Mouse (Mus musculus) cortical plate, adult 2 months (tissue): ENCODE results near the gene Fbxl16.

Source experiments
- CTCF ChIP-seq: fragments of 200-500 bp; IDR thresholded peaks from 2 replicates; pipeline ENCODE4 v1.5.1; 2011; ENCODE audit warnings: mild to moderate bottlenecking, control low read depth, low read length; ENCODE audit not compliant: insufficient read depth; ENCODE audit errors: extremely low read depth
- POLR2A ChIP-seq: fragments of 200-500 bp; IDR thresholded peaks from 2 replicates; pipeline ENCODE4 v1.6.1; 2011; ENCODE audit warnings: mild to moderate bottlenecking, low read length, control low read depth; ENCODE audit not compliant: insufficient read depth; ENCODE audit errors: extremely low read depth

DNA sequence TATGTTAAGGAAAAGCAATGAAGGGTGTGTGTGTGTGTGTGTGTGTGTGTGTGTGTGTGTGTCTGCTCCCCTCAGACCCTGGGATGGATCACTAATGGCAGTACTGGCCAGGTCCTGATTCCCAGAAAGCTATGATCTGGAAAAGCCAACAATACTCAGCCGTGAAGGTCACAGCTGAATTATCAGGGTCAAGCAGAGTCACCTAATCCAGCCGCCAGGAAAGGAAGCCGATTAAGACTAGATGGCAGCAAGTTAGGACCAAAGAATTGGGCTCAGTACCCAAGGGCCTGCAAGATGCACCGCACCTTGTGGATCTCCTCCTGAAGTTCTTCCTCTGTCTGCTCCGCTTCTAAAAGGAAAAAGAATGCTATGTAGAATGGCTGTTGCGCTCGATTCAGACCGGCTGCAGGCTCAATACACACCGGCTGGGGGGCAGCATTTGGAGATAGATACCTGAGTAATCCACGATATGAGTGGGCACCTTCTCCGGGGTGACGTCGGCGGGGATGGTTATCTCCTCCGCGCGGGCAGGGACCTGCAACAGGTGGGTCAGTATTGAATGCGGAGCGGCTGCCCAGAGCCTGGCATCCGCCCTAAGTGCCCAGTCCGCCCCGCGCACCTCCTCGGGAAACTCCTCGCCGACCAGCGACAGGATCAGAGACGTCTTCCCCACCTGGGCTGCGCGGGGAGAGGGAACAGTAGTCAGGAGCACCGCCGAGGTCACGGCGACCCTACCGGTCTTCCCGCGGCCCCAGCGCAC, 34.9 kb downstream of the Fbxl16 start:
- TF ChIP-seq CTCF = no peak
- no peak for TF ChIP-seq POLR2A
